Mouse (Mus musculus): ENCODE results near the gene Chpf.
A peak's percentile ranks its signal among the peaks of the same experiment; 100 is the strongest.

Gene Chpf

DNA sequence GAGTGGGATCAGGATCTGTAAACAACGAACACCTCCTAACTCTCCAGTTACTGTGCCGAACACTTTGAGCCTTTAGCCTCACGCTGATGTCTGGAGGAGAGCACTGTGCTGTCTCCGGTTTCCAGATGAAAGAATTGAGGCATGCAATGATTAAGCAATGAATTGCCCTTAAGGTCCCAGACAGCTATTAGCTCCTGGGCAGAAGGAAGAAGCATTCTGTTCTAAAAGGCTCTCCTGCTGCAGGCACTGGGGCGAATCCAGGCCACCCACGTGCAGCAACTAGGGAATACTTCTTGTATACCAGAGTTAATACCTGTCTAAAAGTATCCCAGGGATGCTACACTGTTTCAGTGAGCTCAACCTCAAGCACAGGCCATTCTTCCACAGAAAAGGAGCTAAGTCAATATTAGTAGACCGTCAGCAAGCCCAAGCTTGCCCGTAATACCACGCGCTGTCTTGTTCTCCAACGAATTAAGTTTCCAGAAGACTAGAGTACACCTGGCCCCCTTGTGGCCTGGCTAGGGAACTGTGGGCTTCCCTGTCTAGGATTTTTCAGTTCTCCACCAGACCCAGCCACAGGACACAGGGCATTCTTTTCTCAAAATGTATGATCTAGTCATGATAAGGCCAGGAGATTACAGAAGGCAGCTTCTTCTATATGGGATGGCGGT, 15.9 kb upstream of the Chpf start:
- DNase-seq = peak; percentile 52

DNA sequence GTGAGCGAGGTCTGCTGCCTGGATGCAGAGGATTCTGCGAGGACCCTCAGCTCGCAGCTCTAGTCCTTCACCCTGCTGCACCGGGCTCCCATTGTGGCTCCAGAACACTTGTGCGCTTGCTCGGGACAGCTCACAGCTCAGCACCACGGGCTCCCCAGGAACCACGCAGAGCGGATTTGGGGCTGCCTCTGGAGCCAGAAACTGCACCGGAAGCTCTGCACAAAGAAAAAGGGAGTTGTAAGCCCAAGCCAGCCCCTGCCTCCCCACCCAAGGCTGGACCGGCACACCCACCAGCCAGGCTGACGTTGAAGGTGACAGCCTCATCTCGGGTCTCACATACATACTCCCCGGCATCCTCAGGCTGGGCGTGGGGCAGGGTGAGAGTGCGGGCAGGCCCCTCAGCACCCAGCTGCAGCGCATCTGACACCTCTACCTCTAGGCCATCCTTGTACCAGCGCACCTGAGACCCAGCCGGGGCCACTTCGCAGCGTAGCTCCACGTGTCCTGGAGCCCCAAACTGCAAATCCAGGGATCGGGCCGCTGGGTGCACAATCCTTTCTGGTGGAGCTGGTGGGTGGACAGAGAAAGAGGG, 13.6 kb upstream of the Chpf start:
- DNase-seq = no peak

DNA sequence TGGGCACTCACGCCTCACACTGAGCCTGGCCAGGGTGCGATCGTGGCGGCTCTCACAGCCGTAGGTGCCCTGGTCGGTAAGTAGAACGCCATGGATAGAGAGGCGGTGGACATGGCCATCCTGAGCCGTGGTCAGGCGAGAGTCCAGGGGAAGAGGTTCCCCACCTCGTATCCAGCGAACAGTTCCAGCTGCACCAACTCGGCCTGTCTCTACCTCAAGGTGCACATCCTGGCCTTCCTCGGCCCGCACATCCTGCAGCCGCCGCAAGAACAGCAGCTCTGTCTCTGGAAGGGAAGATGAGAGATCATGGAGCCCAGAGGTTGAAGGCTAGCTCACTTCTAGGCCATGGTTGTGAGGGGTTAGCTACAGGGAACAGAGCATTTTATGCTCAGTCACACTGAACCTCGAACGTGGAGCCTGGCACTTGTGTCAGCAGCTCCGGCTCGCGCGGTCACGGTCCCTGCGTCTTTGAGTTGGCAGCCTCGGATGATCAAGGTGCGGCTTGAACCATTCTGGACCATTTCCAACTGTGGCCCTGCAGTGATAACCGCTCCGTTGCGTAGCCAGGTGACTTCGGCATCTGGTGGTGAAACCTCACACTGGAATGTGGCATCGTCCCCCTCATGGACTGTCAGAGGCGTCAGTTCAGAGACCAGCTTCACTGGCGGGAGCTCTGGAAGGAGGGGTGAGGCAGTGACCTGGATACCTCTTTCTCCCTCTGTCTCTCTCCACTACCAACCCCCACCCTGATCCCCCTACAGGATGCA, 11.9 kb upstream of the Chpf start:
- DNase-seq = no peak

DNA sequence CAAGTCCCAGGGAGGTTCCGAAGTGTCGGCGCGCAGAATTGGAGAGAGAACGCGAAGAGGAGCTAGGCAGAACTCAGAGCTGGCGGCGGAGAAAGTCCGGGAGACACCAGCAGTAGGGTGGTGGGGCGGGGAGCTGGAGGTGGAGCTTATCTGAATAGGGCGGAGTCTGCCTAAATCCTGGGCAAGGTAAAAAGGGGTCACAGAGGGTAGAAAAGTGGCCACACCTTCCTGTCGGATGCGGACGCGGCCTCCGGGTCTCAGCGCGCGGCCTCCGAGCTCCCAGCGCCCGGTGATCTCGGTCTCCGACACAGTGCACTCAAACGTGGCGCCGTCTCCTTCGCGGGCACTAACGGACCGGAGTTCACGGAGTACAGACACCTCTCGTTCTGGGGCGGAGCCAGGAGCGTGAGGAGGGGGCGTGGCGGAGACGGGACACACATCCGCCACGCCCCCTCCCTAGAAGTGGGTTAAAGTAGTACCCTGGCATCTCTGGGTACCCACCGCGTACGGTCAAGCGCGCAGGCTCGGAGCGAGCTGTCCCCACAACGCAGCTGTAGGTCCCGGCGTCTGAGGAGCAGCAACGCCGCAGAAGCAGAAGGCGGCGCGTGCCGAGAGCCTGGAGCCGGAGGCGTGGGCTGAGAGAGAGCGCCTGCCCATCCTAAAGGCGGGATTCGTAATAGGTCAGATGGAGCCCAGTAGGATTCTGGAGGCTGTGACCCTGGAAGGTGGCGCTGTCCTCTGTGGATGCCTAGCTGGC, 8.5 kb upstream of the Chpf start:
- peak; percentile 91 for DNase-seq

DNA sequence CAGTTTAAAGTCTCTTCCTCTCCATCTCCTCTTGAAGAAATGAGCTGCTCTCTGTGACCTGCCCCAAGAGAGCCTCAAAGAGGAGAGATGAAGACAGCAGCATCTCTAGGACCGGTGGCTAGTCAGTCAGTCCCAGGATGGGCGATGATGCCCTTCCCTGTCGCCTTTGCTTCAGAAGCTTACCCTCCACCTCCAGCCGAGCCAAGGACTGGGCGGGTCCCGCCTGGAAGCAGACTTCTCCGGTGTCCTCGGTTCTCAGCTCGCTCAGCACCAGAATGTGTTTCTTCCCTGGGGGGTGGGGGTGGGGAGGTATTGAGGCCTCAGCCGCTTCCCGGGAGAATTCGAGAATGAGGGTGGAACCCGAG, 7.9 kb upstream of the Chpf start:
- DNase-seq = no peak

DNA sequence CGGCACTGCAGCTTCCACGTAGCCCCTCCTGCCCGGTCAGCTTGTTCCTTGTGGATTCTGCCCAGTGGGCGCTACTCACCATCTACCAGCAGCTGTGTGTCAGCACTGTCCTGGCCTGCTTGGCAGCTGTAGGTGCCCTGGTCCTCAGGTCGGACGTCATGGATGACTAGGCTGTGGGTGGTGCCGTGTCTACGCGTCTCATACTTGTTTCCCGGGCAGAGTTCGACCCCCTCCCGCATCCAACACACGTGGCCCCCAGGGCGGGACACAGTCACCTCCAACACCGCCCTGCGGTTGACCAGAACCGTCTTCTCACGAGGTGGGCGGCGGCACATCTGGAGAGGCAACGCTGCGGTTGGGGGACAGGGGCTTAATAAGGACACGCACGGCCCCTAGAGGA, 7.5 kb upstream of the Chpf start:
- no peak for DNase-seq

DNA sequence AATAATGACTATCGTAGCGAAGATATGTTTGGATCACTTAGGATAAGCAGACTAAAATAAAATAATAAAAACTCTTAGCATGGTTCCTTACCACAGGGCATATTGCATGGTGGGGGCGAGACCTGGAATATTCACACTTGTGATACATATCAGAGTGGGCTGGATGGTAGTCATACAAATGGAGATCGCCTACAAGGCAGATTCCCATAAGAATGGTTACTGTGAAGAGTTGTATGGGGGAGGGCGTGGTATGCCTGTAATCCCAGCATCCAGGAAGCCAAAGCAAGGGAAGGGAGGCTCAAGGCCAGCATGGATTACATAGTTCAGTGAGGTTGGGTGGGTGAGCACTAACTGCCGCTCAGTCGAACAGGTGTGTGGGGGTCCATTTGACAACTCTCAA, 1.6 kb upstream of the Chpf start:
- no peak for DNase-seq

DNA sequence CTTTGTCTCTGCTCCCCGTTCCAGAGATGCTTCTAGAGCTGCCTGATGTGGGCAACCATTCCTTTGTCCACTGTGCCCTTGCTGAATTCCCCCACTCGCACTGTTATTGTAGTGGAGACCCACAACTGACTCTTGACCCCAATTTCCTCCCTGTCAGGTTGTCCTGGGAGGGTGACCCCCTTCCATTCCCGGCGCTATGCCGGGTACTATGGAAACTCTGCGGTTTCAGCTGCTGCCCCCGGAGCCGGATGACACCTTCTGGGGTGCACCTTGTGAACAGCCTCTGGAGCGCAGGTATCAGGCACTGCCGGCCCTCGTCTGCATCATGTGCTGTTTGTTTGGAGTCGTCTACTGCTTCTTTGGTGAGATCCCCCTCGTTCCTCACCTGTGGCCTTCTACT, 929 bp upstream of the Chpf start:
- no peak for DNase-seq

DNA sequence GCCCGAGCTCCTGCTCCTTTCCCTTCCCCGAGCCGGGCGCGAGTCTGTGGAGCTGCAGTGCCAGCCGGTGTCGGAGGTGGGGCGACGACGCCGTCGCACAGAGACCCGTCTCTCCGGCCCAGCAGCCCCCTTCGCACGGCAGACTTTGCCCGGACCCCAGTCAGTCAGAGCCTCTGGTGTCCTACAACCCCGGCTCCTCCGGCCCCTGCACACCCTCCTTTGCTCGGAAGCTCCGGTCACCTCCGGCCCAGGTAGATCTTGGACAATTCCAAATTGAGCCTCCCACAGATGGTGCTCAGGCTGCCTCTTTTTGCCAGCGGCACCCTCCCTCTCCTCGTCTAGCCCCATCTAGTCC, 505 bp upstream of the Chpf start:
- DNase-seq = no peak

DNA sequence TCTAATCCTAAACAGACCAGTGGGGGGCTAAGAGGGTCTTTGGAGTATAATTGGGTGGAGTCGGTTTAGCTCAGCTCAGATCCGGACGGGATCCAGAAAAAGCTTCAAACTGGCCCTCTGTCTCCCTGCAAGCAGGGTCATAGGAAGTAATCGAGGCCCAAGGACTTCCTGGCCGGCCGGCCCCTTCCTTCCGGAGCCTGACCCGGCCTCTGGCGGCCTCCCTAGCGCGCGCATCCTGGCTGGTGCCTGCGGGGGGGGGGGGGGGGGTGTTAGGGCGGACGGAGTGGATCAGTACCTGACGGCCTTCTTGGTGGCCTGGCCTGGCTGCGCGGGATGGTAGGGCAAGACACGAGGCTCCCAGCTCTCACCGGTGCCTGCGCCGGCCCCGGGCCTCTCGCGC, 610 bp downstream of the Chpf start:
- peak; percentile 65 for DNase-seq

DNA sequence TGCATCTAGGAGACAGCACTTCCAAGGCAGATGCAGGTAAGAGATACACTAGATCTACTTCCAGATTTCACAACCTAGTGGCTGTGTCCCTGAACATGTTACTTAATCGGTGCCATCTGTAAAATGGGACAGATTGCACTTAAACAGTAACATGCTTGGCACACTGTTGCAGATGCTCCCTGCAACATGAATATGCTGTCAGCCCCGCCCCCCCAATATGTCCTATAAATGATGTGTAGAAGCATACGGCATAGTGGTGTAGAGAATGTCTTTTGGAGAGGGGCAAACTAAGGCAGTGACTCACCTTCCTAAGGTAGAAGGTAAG, 1.2 kb downstream of the Chpf start:
- no peak for DNase-seq

DNA sequence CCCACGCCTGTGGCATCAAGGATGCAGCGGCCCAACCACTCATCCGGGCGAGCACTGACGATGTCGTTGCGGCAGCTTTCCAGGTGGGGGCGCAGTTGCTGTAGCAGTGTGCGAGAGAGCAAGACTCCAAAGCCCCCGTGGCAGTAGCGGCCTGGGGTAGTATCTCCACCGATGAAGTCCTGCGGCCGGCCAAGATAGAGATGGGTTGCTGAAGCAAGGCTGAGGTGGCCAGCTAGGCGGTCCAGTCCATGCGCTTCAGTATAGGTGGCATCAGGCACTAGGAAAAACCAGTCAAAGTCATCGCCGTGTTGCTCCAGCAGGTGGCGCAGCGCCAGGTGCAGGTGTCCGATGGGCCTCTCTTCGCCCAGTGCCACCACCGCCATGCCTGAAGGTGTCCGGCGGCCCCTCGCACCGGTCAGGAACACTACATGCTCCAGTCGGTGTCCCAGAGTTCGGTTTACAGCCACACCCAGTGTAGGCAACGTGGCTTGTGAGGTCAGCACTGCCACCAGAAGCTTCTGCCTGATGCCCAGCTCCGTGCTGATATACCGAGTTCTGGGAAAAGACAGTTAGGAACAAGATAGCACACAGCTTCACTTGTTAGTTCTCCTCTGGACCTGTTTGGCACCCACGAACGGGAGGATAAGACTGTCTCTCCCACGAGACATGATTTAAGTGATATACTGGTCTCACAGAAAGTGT, 1.7 kb downstream of the Chpf start:
- DNase-seq = peak; percentile 91

DNA sequence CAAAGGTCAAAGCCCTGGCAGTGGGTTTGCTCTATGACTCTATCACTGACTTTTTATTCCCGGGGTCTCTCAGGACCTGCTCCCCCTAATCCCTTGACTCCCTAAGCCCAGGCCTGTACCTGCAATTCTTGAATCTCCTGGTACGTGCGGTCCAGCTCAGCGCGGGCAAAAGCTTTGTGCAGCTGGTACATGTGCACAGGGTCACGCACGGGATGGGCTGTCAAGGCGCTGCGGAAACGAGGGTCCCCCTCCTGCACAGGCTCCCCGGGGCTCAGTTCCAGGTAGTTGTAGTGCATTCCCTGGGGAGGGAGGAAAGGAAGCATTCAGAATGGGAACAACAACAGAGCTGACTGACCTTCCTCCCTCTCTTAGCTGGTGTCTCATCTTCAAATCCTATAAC, 2.7 kb downstream of the Chpf start:
- no peak for DNase-seq

DNA sequence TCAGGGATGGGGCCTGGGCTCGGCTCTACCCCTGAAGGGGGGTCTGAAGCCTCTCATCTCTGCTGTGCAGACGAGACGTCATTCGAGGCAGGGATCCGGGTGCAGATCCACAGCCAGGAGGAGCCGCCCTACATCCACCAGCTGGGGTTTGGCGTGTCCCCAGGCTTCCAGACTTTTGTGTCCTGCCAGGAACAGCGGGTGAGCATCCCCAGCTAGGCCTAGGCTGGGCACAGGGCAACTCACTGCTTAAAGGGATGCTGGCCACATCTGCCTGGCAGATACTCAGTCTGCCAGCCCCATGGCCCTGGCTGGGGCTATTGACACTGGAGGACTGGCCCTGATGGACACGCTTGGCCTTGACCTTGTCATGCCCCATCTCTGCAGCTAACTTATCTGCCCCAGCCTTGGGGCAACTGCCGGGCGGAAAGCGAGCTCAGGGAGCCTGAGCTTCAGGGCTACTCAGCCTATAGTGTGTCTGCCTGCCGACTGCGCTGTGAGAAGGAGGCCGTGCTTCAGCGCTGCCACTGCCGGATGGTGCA, 9.8 kb downstream of the Chpf start:
- DNase-seq = no peak

DNA sequence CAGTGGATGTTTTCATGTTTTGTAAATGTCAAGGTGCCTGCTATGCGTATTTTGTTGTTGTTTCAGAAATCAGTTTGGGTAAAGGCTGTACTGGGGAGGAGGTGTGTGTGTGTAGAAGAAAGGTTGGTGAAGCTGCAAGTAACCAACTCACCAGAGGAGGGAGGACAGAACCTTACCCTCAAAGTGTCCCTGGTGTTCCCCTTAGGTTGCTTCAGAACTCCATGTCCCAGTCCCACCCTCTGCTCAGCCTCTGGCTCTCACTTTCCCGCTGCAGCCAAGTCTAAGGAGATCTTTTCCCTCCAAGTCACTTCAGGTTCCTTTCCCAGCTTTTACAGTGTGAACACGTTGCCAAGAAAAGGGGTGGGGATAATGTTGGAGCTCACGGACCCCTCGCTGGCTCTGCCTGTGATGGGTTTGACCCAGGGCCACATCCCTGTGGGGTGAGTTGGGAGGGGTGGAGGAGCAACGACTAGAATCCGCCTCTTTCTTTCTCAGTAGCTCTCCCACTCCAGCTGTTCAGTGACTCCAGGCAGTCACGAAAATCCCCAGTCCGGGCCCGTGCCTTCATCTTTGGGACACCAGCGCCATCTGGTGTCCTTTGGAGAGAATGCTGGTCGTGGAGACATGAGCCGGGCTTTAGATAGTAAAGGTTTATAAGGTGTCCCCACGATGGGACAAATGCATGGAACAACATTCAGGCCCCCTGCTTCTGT, 11.7 kb downstream of the Chpf start:
- peak; percentile 87 for DNase-seq

DNA sequence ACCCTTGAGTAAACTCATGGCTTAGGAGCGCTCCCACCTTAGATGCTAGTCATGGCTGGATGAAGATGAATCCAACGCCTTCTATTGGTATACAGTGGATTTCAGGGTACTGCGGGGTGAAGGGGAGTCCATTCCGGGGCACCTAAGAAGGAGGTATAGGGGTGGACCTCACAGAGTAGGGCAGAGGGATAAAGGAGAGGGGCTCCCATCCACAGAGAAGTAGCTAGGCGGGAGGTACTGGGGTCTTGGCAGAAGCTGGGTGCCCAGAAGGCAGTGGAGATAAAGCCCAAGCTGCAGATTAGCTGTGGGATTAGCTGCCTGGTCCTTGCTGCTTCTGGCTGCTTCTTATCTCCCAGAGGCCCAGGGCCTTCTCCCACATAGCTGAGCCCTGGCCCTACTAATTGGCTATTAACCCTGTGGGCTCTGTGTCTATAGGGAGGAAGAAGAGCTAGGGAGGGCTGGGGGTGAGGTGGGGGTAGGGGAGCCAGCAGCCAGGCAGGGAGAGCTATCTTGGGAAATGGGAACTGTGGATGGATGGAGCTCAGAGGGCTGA, 15.4 kb downstream of the Chpf start:
- DNase-seq = no peak

DNA sequence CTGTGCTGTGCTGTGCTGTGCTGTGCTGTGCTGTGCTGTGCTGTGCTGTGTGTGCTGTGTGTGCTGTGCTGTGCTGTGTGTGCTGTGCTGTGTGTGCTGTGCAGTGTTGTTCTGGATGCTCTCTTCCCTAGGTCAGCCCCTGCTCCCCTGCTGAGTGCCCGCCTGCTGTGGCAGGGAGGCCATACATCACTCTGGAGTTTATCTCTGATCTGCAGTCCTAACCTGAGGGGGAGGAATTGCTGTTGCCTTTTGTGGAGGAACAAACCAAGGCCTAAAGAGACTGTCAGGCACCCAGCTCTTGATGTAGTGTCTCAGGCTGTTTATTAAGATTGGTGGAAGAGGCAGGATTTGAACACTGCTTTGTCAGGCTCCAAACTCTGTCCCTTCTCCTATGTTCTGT, 16.5 kb downstream of the Chpf start:
- no peak for DNase-seq

DNA sequence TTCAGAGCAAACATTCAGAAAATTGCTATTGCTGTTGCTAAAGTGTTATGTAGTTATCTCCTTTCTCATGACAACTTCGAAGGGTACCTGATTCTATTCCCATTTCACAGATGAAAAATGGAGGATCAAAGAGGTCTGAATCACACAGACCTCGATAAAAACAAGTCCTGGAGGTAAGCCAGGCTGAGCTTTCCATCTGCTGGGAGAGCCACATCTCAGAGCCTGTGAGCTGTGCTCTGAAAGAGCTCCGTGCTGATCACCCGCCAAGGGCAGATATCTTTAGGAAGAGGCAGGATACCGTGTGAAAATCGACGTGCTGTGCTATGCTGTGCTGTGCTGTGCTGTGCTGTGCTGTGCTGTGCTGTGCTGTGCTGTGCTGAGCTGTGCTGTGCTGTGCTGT, 18.8 kb downstream of the Chpf start:
- no peak for DNase-seq

DNA sequence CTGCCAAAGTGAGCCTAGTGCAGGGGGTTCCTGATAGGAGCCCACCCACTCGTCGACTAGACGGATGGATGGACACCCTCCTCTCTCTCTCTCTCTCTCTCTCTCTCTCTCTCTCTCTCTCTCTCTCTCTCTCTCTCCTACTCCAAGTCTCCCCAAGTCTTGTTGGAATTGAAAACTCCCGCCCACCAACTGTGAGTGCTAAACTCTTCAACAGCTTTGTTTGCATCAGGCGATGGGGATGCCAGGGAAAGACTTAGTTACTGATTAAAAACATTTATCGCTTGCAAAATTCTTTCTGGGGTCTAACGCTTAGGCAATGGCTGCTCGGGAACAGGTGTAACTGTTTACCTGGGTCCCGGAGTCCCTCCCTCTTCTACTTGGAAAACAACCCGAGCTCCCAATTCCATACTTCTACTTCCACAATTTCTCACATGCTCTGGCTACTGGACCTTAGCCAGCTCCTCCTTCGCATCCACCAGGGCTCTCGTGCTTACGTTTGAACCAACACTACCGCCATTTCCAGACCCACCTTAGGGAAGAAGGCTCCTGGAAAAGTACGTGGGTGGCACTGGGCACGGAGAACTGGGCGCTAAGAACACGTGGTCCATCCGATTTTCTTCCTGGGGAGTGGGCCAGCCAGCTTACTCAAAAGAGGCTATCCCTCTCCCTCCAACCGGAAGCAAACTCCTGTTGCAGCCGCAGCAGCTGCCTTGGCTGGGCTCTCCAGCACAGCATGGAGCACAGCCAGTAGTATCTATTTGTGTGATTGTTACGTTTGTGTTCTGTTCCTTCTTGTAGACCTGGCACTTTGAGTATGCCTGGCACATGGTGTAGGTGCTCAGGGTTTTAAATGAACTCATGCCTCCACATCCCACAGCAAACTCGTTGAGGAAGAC, 20.1 kb downstream of the Chpf start:
- no peak for DNase-seq

DNA sequence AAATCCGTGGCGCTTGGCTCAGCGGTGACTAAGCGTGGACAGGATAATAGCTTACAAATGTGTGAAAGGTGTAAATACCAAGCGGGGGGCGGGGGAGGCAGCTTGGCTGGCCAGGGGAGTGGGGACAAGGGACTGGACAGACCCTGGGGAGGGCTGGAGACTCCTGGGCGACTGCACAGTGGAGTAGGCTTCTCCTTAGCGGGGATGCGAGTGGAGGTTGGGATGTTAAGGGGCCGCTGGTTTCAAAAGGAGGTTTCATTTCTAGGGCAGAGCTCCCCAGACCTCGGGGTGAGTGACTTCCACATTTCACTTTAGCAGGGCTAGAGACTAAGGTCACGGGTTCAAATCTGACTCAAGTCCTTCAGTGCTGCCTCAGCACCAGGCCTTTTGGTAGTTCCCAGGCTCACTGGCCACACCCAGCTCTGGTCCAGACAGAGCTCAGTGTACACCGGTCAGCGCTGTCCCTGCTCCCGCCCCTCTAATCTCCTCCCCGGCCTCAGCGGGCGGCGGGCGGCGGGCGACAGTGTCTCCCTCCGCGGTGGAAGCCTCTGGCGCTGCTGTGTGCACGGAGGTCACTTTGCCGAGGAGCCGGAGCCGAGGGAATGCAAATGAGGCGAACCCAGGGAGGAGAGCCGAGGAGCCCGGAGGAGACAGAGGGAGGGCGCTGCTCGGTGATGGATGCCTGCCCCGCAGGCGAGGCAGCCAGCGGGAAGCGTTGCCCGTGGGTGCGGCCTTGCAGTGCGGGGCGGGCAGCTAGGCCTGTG, 20.9 kb downstream of the Chpf start:
- peak; percentile 22 for DNase-seq
